Mouse (Mus musculus): Measurements from ENCODE around the gene Hist1h1d. TPM values are rescaled to one million over a fixed set of nuclear protein-coding genes. Genes with fewer than 3 reads are reported as not detected.

Hist1h1d gene
- total and polyA plus RNA-seq, 3 experiments = 0.43 to 128 (median 74.3) TPM

DNA sequence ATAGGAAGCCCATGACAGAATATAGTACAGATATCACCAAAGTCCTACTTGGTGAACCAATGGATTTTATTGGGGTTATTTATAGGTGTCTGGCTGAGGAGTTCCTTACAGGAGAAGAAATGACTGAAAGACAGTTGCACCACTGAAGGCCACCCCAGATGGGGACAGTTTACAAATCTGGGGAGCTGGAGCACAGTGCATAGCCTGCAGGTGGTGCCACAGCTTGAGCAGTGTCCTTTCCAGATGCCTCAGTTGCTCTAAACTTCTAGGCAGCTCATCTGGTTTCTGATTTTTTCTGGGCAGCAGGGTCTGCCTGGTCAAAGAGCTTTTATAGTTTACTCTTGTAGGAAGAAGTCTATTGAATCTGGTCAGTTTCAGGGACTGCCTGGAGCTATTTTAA, 56.8 kb downstream of the Hist1h1d start:
- Histone ChIP-seq H3K4me1 (ENCODE audit: insufficient read depth, low read depth, low read length) (peaks cover 15% of the 10 kb centered on the region), H3K4me3 (ENCODE audit: low read depth, low read length) (no peak overlapping the region), H3K36me3 (replicated peaks) (peaks cover 22% of the 10 kb centered on the region), H3K27me3 (ENCODE audit: insufficient read depth, low read length) (no peaks in the 10 kb centered on the region), H3K9me3 (replicated peaks) (no peaks in the 10 kb centered on the region)
- TF ChIP-seq GATA1 (IDR thresholded peaks at IDR 0.05; ENCODE audit: borderline replicate concordance, low read length) (no peak), CTCF (IDR thresholded peaks at IDR 0.05; ENCODE audit: low read depth, low read length) (no peak), POLR2AphosphoS5 (IDR thresholded peaks at IDR 0.05; ENCODE audit: insufficient replicate concordance, low read depth, low read length) (no peak), GATA2 (IDR thresholded peaks at IDR 0.05; ENCODE audit: borderline replicate concordance, low read depth, low read length) (no peak), TAL1 (conservative IDR thresholded peaks at IDR 0.05; ENCODE audit: low read depth, low read length) (no peak)
- ATAC-seq (ENCODE audit: extremely low read depth, insufficient number of reproducible peaks, low FRiP score, poor library complexity, severe bottlenecking) (no peak), DNase-seq (ENCODE audit: low spot score) (no peak)

Other genes starting within 250 kb of the Hist1h1d start
Only the 20 nearest of the 34 such genes appear.
- 3.7 and 4.0 TPM in 2 replicates for gene Abt1, start 129.4 kb upstream of the Hist1h1d start, total RNA-seq (2014; fragmentation: Nextera tagmentation)
- gene Abt1, start 129.4 kb upstream of the Hist1h1d start, total RNA-seq (2017) = 9.5 and 11.4 TPM in 2 replicates
- gene Abt1, start 129.4 kb upstream of the Hist1h1d start, polyA plus RNA-seq (2012) = 6.5 and 6.9 TPM in 2 replicates
- 18.3 and 31.6 TPM in 2 replicates for gene Btn1a1, start 87.4 kb upstream of the Hist1h1d start, total RNA-seq (2014; fragmentation: Nextera tagmentation)
- gene Btn1a1, start 87.4 kb upstream of the Hist1h1d start, total RNA-seq (2017) = 0.82 and 1.5 TPM in 2 replicates
- gene Btn1a1, start 87.4 kb upstream of the Hist1h1d start, polyA plus RNA-seq (2012) = 0.75 and 0.80 TPM in 2 replicates
- gene Btn2a2, start 64.4 kb upstream of the Hist1h1d start, total RNA-seq (2014; fragmentation: Nextera tagmentation) = not detected in 2 replicates
- 0.06 and 0.22 TPM in 2 replicates for gene Btn2a2, start 64.4 kb upstream of the Hist1h1d start, total RNA-seq (2017)
- not detected in 2 replicates for gene Btn2a2, start 64.4 kb upstream of the Hist1h1d start, polyA plus RNA-seq (2012)
- 309 and 344 TPM in 2 replicates for gene Hist1h4h, start 22.2 kb upstream of the Hist1h1d start, total RNA-seq (2014; fragmentation: Nextera tagmentation)
- 843 and 1,115 TPM in 2 replicates for gene Hist1h4h, start 22.2 kb upstream of the Hist1h1d start, total RNA-seq (2017)
- gene Hist1h4h, start 22.2 kb upstream of the Hist1h1d start, polyA plus RNA-seq (2012) = 11.0 and 66.6 TPM in 2 replicates
- gene Hist1h2af, start 19.4 kb upstream of the Hist1h1d start, total RNA-seq (2014; fragmentation: Nextera tagmentation) = 510 and 530 TPM in 2 replicates
- 1,417 and 2,284 TPM in 2 replicates for gene Hist1h2af, start 19.4 kb upstream of the Hist1h1d start, total RNA-seq (2017)
- 1,681 and 3,392 TPM in 2 replicates for gene Hist1h2af, start 19.4 kb upstream of the Hist1h1d start, polyA plus RNA-seq (2012)
- gene Hist1h3g, start 17.8 kb upstream of the Hist1h1d start, total RNA-seq (2014; fragmentation: Nextera tagmentation) = 647 and 719 TPM in 2 replicates
- gene Hist1h3g, start 17.8 kb upstream of the Hist1h1d start, total RNA-seq (2017) = 217 and 302 TPM in 2 replicates
- 12.1 and 32.9 TPM in 2 replicates for gene Hist1h3g, start 17.8 kb upstream of the Hist1h1d start, polyA plus RNA-seq (2012)
- 32.7 and 41.6 TPM in 2 replicates for gene Hist1h2bh, start 9.9 kb upstream of the Hist1h1d start, total RNA-seq (2014; fragmentation: Nextera tagmentation)
- 77.6 and 126 TPM in 2 replicates for gene Hist1h2bh, start 9.9 kb upstream of the Hist1h1d start, total RNA-seq (2017)
- 0.91 and 4.9 TPM in 2 replicates for gene Hist1h2bh, start 9.9 kb upstream of the Hist1h1d start, polyA plus RNA-seq (2012)
- gene Hist1h3f, start 9.2 kb upstream of the Hist1h1d start, total RNA-seq (2014; fragmentation: Nextera tagmentation) = 125 and 143 TPM in 2 replicates
- 96.8 and 187 TPM in 2 replicates for gene Hist1h3f, start 9.2 kb upstream of the Hist1h1d start, total RNA-seq (2017)
- gene Hist1h3f, start 9.2 kb upstream of the Hist1h1d start, polyA plus RNA-seq (2012) = 1.8 and 12.3 TPM in 2 replicates
- 443 and 478 TPM in 2 replicates for gene Hist1h4f, start 1.6 kb upstream of the Hist1h1d start, total RNA-seq (2014; fragmentation: Nextera tagmentation)
- gene Hist1h4f, start 1.6 kb upstream of the Hist1h1d start, total RNA-seq (2017) = 2,744 and 3,177 TPM in 2 replicates
- 8.0 and 49.6 TPM in 2 replicates for gene Hist1h4f, start 1.6 kb upstream of the Hist1h1d start, polyA plus RNA-seq (2012)
- gene Hist1h3e, start 9.1 kb downstream of the Hist1h1d start, total RNA-seq (2014; fragmentation: Nextera tagmentation) = 466 and 595 TPM in 2 replicates
- 426 and 591 TPM in 2 replicates for gene Hist1h3e, start 9.1 kb downstream of the Hist1h1d start, total RNA-seq (2017)
- gene Hist1h3e, start 9.1 kb downstream of the Hist1h1d start, polyA plus RNA-seq (2012) = 6.8 and 31.3 TPM in 2 replicates
- 81.0 and 140 TPM in 2 replicates for gene Hist1h2ae, start 18.0 kb downstream of the Hist1h1d start, total RNA-seq (2014; fragmentation: Nextera tagmentation)
- gene Hist1h2ae, start 18.0 kb downstream of the Hist1h1d start, total RNA-seq (2017) = 258 and 359 TPM in 2 replicates
- gene Hist1h2ae, start 18.0 kb downstream of the Hist1h1d start, polyA plus RNA-seq (2012) = 31.2 and 48.5 TPM in 2 replicates
- 1,531 and 1,684 TPM in 2 replicates for gene Hist1h2bg, start 18.1 kb downstream of the Hist1h1d start, total RNA-seq (2014; fragmentation: Nextera tagmentation)
- gene Hist1h2bg, start 18.1 kb downstream of the Hist1h1d start, total RNA-seq (2017) = 1,342 and 1,812 TPM in 2 replicates
- gene Hist1h2bg, start 18.1 kb downstream of the Hist1h1d start, polyA plus RNA-seq (2012) = 13.0 and 49.8 TPM in 2 replicates
- 610 and 627 TPM in 2 replicates for gene Hist1h2bf, start 20.9 kb downstream of the Hist1h1d start, total RNA-seq (2014; fragmentation: Nextera tagmentation)
- 748 and 859 TPM in 2 replicates for gene Hist1h2bf, start 20.9 kb downstream of the Hist1h1d start, total RNA-seq (2017)
- 5.7 and 27.4 TPM in 2 replicates for gene Hist1h2bf, start 20.9 kb downstream of the Hist1h1d start, polyA plus RNA-seq (2012)
- 5.3 and 7.3 TPM in 2 replicates for gene Hist1h2ad, start 21.1 kb downstream of the Hist1h1d start, total RNA-seq (2014; fragmentation: Nextera tagmentation)
- 491 and 756 TPM in 2 replicates for gene Hist1h2ad, start 21.1 kb downstream of the Hist1h1d start, total RNA-seq (2017)
- 2.3 and 7.4 TPM in 2 replicates for gene Hist1h2ad, start 21.1 kb downstream of the Hist1h1d start, polyA plus RNA-seq (2012)
- gene Hist1h3d, start 22.5 kb downstream of the Hist1h1d start, total RNA-seq (2014; fragmentation: Nextera tagmentation) = 524 and 556 TPM in 2 replicates
- gene Hist1h3d, start 22.5 kb downstream of the Hist1h1d start, total RNA-seq (2017) = 92.0 and 101 TPM in 2 replicates
- gene Hist1h3d, start 22.5 kb downstream of the Hist1h1d start, polyA plus RNA-seq (2012) = 3.7 and 9.6 TPM in 2 replicates
- gene Hist1h4d, start 28.3 kb downstream of the Hist1h1d start, total RNA-seq (2014; fragmentation: Nextera tagmentation) = 2,252 and 2,609 TPM in 2 replicates
- gene Hist1h4d, start 28.3 kb downstream of the Hist1h1d start, total RNA-seq (2017) = 1,080 and 1,131 TPM in 2 replicates
- gene Hist1h4d, start 28.3 kb downstream of the Hist1h1d start, polyA plus RNA-seq (2012) = 14.6 and 40.1 TPM in 2 replicates
- gene Hist1h2be, start 67.9 kb downstream of the Hist1h1d start, total RNA-seq (2014; fragmentation: Nextera tagmentation) = 27.7 and 30.2 TPM in 2 replicates
- 110 and 153 TPM in 2 replicates for gene Hist1h2be, start 67.9 kb downstream of the Hist1h1d start, total RNA-seq (2017)
- 0.56 and 3.5 TPM in 2 replicates for gene Hist1h2be, start 67.9 kb downstream of the Hist1h1d start, polyA plus RNA-seq (2012)
- 1,109 and 1,273 TPM in 2 replicates for gene Hist1h1e, start 69.3 kb downstream of the Hist1h1d start, total RNA-seq (2014; fragmentation: Nextera tagmentation)
- 215 and 254 TPM in 2 replicates for gene Hist1h1e, start 69.3 kb downstream of the Hist1h1d start, total RNA-seq (2017)
- 4.0 and 18.2 TPM in 2 replicates for gene Hist1h1e, start 69.3 kb downstream of the Hist1h1d start, polyA plus RNA-seq (2012)
- gene Hist1h2ac, start 130.7 kb downstream of the Hist1h1d start, total RNA-seq (2014; fragmentation: Nextera tagmentation) = 5.1 and 6.4 TPM in 2 replicates
- gene Hist1h2ac, start 130.7 kb downstream of the Hist1h1d start, total RNA-seq (2017) = 54.4 and 93.5 TPM in 2 replicates
- gene Hist1h2ac, start 130.7 kb downstream of the Hist1h1d start, polyA plus RNA-seq (2012) = 1.1 and 3.8 TPM in 2 replicates
- gene Hist1h2bc, start 130.9 kb downstream of the Hist1h1d start, total RNA-seq (2014; fragmentation: Nextera tagmentation) = 62.5 and 102 TPM in 2 replicates
- 387 and 479 TPM in 2 replicates for gene Hist1h2bc, start 130.9 kb downstream of the Hist1h1d start, total RNA-seq (2017)
- gene Hist1h2bc, start 130.9 kb downstream of the Hist1h1d start, polyA plus RNA-seq (2012) = 8.5 and 11.3 TPM in 2 replicates

Measured in G1E (cell line).